Mouse (Mus musculus) urinary bladder, adult 2 months (tissue): ENCODE measurements around the gene 6430531B16Rik. TPM values are rescaled to one million over a fixed set of nuclear protein-coding genes. Genes with fewer than 3 reads are reported as not detected.

Source experiments
- DNase-seq: peaks from one replicate; pipeline ENCODE4 v3.0.0; 2022; ENCODE audit warnings: low spot score
- polyA plus RNA-seq: library from polyadenylated mRNA; depleted of rRNA; stranded (reverse); fragments of >200 nt; gene quantifications from 2 replicates; pipeline ENCODE4 v1.2.3, GENCODE M21; 2012; rRNA removed

Gene 6430531B16Rik
- 0.37 and 0.70 TPM in 2 replicates for polyA plus RNA-seq

- DNase-seq: peak; percentile 55
Observed at GRCm38 (mm10) chr7:139978278-139978892, at the start of gene 6430531B16Rik. Gene 6430531B16Rik, minus strand, starts transcription at chr7:139978755.

- DNase-seq: no peak
Observed at GRCm38 (mm10) chr7:140011336-140011735, 32.8 kb upstream of the 6430531B16Rik start.

GRCm38 (mm10) chr7:140007781-140008180 is 29.2 kb upstream of the 6430531B16Rik start:
- DNase-seq: no peak

GRCm38 (mm10) chr7:140006861-140007611 is 28.5 kb upstream of the 6430531B16Rik start:
- no peak for DNase-seq

- DNase-seq: no peak
Observed at GRCm38 (mm10) chr7:140004666-140005065, 26.1 kb upstream of the 6430531B16Rik start.

- peak; percentile 27 for DNase-seq
Observed at GRCm38 (mm10) chr7:140001086-140001740, 22.7 kb upstream of the 6430531B16Rik start.

- DNase-seq: peak; percentile 15
Observed at GRCm38 (mm10) chr7:139998691-139999350, 20.3 kb upstream of the 6430531B16Rik start.

- DNase-seq: no peak
Observed at GRCm38 (mm10) chr7:139994676-139995075, 16.1 kb upstream of the 6430531B16Rik start.

- DNase-seq: no peak
Observed at GRCm38 (mm10) chr7:139994202-139994601, 15.6 kb upstream of the 6430531B16Rik start.

GRCm38 (mm10) chr7:139993532-139993931 is 15.0 kb upstream of the 6430531B16Rik start:
- no peak for DNase-seq

GRCm38 (mm10) chr7:139992406-139992805 is 13.9 kb upstream of the 6430531B16Rik start, which contains the start of gene Adam8:
Gene Adam8, minus strand, starts transcription at chr7:139992562.
- DNase-seq: no peak

GRCm38 (mm10) chr7:139990864-139991394 is 12.4 kb upstream of the 6430531B16Rik start:
- no peak for DNase-seq

- no peak for DNase-seq
Observed at GRCm38 (mm10) chr7:139988272-139988671, 9.7 kb upstream of the 6430531B16Rik start.

GRCm38 (mm10) chr7:139984505-139984904 is 6.0 kb upstream of the 6430531B16Rik start:
- no peak for DNase-seq

GRCm38 (mm10) chr7:139982058-139982457 is 3.5 kb upstream of the 6430531B16Rik start:
- no peak for DNase-seq

- no peak for DNase-seq
Observed at GRCm38 (mm10) chr7:139980778-139981177, 2.2 kb upstream of the 6430531B16Rik start.

GRCm38 (mm10) chr7:139979011-139979719 is 610 bp upstream of the 6430531B16Rik start:
- no peak for DNase-seq

GRCm38 (mm10) chr7:139975471-139975870 is 3.1 kb downstream of the 6430531B16Rik start:
- DNase-seq: no peak

GRCm38 (mm10) chr7:139974307-139974706 is 4.2 kb downstream of the 6430531B16Rik start:
- no peak for DNase-seq

- no peak for DNase-seq
Observed at GRCm38 (mm10) chr7:139972923-139973331, 5.6 kb downstream of the 6430531B16Rik start.

GRCm38 (mm10) chr7:139971436-139971835 is 7.1 kb downstream of the 6430531B16Rik start:
- DNase-seq: no peak
